Mouse (Mus musculus): ENCODE measurements around the gene Fcrls. TPM values are rescaled to one million over a fixed set of nuclear protein-coding genes. Genes with fewer than 3 reads are reported as not detected.

The Fcrls gene
- 1 to 10 TPM; 3.1 to 4.3 TPM for total RNA-seq (2021)
- long read RNA-seq, experiment 1, transcript Fcrls-201 (8 exons, 2,273 nt) = major isoform, 7 of 7 reads
- long read RNA-seq, experiment 1, partial matches to known transcripts = 0 of 7 reads
- long read RNA-seq, experiment 1, other reads (novel, unspliced or antisense) = 0 of 7 reads
- long read RNA-seq, experiment 2, partial matches to known transcripts = 1 of 5 reads
- long read RNA-seq, experiment 2, other reads (novel, unspliced or antisense) = 0 of 5 reads

DNA sequence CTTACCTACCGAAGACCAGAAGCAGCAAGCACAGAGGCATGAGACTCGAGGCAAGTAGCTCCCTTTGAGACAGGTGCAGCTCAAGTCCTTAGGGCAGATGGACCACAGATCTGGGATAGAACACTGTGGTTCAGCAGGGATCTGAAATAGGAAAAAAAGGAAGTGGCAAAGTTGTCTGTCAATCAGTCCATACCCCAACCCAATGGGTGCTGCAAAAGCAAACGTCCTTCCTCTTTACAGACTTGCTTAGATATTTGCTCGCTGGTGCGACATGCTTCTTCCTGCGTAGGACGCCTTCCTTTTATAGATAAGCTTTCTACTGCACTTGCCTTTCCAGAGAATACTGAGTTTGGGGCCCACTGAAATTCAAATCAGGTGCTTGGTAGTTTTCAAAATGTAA is at the start of gene Fcrls:
Fcrls (minus strand) TSS at position 303 of the 400 bp plus-strand sequence.
- no peak for DNase-seq

DNA sequence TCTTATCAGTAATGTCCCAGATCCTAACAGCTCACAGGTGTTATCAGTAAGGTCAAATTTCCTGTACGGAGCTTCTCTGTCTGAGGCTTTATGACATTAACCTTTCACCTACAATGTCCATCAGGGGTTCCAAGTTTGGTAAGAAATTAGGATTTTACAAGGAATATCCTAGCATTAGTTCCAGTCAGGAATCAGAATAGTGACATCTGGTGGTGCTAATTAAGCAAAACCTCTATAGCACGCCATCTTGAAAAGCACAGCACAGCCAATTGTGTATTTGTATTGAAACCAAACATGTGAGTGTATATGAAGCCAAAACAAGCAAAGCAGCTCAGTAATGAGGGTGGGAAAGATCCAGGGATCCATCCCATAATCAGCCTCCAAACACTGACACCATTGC is 46.4 kb upstream of the Fcrls start:
- no peak for DNase-seq

DNA sequence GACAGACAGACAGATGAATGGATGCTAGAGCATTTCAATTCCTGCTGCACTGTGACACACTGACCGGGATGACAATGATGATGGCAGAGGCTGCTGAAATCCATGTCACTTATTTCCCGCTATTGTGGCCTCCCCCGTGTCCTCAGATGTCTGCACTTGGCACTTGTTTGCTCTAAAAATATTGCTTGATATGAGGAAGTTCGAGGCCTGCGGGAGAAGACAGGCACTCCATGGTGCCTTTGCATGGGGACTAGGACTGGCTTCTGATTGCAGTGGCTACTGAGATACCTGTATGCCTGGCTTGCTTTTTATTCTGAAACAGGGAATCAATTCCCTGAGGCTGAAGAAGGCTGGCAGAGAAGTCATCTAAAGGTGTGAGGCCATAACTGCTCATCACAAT is 36.4 kb upstream of the Fcrls start:
- DNase-seq = no peak

DNA sequence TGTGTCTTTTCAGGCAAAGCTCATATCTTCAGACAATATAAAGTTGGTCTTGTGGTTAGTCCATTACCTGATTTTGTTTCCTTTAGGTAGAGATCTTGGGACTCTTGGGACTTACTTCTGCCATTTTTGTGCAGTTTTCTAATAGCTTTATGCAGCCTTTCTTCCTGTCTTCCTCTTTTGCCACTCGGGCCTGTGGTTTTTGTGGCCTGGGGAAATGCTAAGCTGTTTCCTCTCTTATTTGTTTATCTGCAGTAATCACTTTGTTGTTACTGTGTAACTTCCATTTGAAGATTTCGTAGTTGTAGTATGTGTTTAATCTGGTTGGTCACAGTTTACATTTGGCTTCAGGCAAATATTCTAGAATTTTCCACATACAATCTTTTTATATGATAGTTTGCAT is 10.8 kb upstream of the Fcrls start:
- no peak for DNase-seq

DNA sequence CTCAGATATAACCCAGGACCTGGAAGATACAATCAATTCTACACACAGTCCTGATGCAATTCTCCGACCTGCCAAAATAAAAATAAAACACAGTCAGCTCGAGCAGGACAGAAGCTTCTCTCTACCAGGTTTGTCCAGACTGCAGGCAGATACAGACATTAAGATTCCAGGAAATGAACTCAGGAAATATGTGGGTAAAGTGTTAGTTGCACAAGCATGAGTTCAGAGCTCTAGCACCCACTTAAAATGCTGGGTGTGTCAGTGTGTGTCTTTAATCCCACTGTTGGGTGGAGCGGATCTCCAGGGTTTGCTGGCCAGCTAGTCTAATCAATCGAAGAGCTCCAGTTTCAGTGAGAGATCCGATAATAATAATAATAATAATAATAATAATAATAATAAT is 3.0 kb upstream of the Fcrls start:
- no peak for DNase-seq

DNA sequence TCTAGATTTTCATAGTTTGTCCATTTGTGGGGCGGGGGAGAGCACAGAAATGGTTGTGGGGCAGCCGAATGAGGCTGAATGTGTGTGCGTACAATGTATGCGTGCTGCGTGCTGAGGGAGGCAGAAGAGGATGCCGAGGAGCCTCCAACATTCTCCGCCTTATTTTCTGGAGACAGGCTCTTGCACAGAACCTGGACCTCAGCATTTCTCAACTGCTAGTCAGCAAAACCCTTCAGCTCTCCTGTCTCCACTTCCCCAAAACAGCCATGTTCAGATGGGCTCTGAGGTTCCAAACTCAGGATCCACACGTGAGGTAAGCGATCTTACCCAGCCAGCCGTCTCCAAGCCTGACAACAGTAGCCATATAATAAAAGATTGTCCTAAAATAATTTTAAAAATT is 8.3 kb downstream of the Fcrls start:
- DNase-seq = no peak

DNA sequence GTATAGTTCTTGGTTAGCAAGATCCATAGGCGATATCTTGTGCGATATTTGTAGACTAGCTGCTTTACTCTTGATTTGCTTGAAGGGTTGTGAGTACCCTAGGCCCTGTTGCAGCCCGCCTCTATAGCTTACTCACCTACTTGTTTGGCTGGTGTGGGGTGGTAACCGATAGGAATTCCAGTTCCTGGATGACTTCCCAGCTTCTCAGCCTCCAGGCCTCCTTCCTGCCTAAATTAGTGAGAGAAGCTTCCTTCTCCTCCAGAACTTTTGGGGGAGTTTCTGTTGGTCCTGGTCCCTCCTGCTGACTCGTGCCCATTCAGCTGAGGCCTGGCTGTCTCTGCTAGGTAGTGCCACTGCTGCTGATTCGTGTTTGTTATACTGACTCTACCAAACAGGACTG is 14.0 kb downstream of the Fcrls start:
- DNase-seq = no peak

DNA sequence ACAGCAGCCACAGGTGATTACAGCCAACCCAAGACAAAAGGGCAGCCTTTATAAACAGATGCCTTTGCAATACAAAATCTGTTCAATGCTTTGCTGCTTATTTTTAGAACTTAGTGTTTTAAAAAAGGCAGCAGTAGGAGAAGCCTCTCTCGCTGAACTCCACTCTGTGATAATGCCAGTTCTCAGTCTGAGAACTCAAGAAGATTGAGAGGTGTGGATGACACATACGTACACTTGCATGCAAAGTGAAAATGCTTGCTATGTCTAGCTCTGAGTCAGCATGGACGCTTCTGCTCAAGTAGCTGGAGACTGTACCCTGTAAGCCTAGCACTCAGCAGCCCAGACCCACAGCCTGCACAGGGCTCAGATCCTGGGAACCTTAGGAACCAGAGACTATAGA is 16.2 kb downstream of the Fcrls start:
- DNase-seq = no peak

DNA sequence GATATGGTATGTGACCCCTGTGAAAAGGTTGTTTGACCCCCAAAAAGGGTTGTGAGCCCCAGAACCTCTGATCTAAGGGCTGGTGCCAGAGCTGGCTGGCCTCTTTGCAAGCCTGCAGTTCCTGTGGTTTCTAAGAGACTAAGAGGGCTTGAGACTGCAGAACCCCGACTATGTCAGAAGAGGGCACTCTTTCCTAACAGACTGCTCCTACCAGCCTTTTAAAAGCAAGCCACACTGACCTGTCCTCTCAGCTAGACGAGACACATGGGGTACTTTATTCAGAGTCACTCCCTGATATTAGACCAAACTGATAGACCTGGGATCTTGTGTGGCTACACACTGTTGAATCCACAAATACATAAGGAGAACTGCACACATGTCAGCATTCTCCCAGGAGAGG is 19.9 kb downstream of the Fcrls start:
- DNase-seq = peak; percentile 33

DNA sequence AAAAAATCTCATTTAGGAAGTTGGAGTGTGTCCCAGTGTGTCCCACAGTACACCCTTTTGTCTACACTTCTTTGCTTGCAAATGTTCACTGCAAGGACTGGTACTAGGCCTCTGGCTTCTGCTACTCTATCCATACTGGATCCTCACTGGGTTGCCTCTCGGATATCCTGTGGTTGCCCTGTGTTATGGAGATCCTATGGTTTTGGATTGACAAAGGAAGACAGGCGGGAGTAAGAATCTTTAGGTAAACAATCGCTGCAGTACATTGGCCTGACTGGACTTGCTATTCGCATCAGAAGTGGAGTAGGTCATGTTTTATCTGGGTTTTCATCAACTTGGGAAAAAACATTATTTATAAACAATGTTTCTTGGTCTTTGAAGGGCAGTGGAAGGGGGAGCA is 22.6 kb downstream of the Fcrls start:
- DNase-seq = no peak

DNA sequence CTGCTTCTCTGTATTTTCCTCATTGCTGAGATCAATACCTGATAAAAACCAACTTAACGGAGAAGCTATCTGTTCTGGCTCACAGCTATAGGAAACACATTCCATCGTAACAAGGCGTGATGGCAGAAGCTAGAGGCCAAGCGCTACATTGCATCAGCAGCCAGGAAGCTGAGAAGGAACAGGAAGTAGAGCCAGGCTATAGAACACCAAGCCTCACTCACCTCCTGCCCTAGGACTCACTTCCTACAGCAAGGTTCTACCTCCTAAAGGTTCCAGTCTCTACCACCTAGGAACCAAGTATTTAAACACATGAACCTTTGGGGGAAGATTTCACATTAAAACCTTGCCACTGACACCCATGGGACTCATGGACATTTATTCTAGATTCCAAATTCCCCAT is 39.9 kb downstream of the Fcrls start:
- DNase-seq = no peak

DNA sequence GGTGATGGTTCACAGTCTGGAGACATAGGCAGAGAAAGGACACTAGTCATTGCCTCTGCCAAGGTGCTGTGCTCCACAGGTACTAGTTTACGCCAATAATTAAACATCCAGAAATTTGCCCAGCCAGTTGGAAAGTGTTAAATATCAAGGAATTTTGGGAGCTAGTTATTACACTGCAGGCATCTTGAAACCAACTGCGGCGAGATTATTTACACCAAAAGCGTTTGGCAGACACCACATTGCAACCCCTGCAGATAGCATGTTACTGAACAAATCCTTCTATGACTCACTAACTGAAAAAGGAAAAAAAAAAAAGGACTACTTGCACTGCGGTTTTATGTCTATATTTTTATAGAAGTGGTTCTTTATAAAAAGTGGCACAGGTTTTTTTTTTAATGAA is 41.2 kb downstream of the Fcrls start:
- no peak for DNase-seq

DNA sequence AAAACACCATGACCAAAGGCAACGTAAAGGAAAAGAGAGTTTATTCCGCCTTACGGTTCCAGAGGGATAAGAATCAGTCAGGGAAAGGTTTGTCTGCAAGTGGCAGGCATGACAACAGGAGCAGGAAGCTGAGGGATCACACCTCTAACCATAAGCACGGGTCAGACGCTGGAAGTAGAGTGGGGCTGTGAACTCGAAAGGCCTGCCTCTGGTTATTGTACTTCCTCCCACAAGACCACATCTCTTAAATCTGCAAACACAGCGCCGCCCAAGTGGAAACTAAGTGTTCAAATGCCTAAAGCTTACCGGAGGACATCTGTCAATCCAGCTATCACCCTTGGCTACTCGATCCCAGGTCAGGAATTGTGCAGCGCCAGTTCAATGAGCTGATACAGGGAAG is 48.4 kb downstream of the Fcrls start:
- no peak for DNase-seq

DNA sequence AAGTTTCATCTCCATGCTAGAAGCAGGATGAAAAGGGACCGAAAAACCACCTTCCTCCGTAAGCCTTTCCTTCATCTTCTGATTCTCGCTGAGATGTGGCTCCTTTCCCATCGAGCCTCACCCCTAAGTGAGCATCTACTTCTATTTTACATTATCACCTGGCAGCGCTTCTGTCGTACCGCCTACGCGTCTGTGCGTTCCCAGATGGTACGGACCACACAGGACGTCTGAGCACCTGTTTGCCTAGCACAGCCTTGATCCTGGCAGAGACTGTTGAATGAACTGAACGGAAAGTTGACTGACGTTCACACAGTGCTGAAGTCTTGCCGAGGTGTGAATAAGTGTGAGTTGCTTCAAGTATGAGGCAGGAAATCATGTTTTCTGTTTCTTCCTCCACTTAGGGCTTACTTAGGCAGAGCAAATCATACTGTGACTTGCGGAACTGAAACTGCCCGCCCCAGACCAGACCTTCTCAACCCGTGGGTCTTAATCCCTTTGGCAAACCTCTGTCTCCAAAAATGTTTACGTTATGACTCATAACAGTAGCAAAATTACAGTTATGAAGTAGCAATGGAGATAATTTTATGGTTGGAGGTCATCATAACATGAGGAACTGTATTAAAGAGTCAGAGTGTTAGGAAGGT is 49.2 kb downstream of the Fcrls start:
- DNase-seq = no peak

DNA sequence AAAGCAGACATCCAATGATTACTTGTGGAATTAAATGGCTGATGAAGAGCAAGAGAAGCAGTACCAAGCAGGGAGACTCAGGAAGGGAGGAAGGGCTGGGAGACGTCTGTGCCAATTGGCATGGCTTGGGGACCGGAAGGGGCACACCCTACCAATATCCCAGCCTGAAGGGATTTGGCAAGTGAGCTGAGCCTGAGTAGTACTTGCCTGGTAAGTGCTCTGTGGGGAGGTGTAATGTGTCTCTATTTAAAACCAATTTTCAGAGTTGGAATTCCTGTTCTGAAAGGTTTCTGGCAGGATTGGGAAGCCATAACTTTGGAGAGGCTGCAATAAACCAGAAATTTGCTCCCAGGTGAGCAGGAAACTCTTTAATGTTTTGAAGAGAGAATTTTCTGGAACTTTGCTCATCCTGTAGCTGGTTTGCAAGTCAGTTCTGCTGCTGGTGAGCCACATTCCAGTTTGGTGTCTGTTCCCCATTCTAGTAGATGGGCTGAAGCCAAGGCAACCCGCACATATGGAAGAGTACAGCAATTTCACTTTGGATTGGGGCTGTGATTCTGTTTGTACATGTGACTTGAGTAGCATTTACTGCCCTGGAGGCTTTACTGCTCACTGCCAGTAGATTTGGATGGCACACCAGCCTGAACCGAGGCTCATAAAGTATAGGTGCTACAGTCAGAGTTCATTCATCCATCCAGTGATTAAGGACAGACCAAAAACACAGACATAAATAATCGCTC is 57.0 kb downstream of the Fcrls start:
- no peak for DNase-seq

Other genes starting within 250 kb of the Fcrls start
- gene Kirrel, start 89.0 kb downstream of the Fcrls start, total RNA-seq (2021) = 10 to 100 TPM; 17.3 to 17.5 TPM
- 10 to 100 TPM in 1 of 2 experiments, 1 to 10 TPM in 1; 6.0 to 13.9 TPM for gene Cd5l, start 94.1 kb upstream of the Fcrls start, total RNA-seq (2021)
- 1 to 10 TPM; 1.8 to 1.9 TPM for gene Fcrl1, start 112.6 kb upstream of the Fcrls start, total RNA-seq (2021)
- gene Fcrl5, start 172.0 kb upstream of the Fcrls start, total RNA-seq (2021) = not detected